ENCODE assay signal across 9 mouse cellular contexts in genomic region chr3:88677399-88677798, GRCm38 (mm10). TPM values are rescaled to one million over a fixed set of nuclear protein-coding genes. Genes with fewer than 3 reads are reported as not detected.
DNase-seq lines count a peak whose midpoint lies in the region; ATAC-seq and TF ChIP-seq lines count a peak whose summit lies in the region.
"Had no signal": no experiment of that assay in that cellular context is flagged by ENCODE, and none has a peak within 500 bp of the region (broad histone marks: within the 10 kb centered on the region; RNA-seq: fewer than 3 reads in every experiment).

No protein-coding gene starts in this region.

- H3K27ac ChIP-seq in liver, embryonic 12.5 days: no peak overlapping the region
- peak overlapping the region; percentile 54; the same call in 1 of the 2 replicates for H3K27ac ChIP-seq in testis, adult 2 months (ENCODE audit: control insufficient read depth, insufficient read depth, low read depth, low read length)

- H3K4me2 ChIP-seq in liver, embryonic 12.5 days: peak overlapping the region; percentile 60

- H3K4me1 ChIP-seq in liver, embryonic 12.5 days: peaks cover 4% of the 10 kb centered on the region; the same call in 1 of the 2 replicates
- peaks cover 5% of the 10 kb centered on the region for H3K4me1 ChIP-seq in testis, adult 2 months (ENCODE audit: control insufficient read depth, insufficient read depth, low read length)

- H3K4me3 ChIP-seq in C2C12 (ENCODE audit: insufficient read depth, poor library complexity, severe bottlenecking): no peak overlapping the region
- H3K4me3 ChIP-seq in liver, embryonic 12.5 days: peak overlapping the region; percentile 29
- H3K4me3 ChIP-seq in testis, adult 2 months (ENCODE audit: control insufficient read depth, low read depth, low read length): peak overlapping the region; percentile 57

- H3K9ac ChIP-seq in liver, embryonic 12.5 days: peak overlapping the region; percentile 36; the same call in 1 of the 2 replicates

- H3K9me3 ChIP-seq in liver, embryonic 12.5 days (replicated peaks): no peaks in the 10 kb centered on the region

- H3ac ChIP-seq in C2C12 (ENCODE audit: control insufficient read depth, insufficient read length, low read depth): peak overlapping the region; percentile 54

- H3K79me3 ChIP-seq in C2C12 (ENCODE audit: low read depth): no peaks in the 10 kb centered on the region

- no peaks in the 10 kb centered on the region for H3K79me2 ChIP-seq in C2C12 (ENCODE audit: control insufficient read depth, insufficient read depth)

- peak; percentile 55; the same call in 1 of the 2 replicates for ATAC-seq in liver, embryonic 12.5 days

- TF ChIP-seq CTCF in C2C12 (IDR thresholded peaks at IDR 0.05; ENCODE audit: control insufficient read depth, insufficient read depth, insufficient read length): peak; percentile 14
- TF ChIP-seq CTCF in testis, adult 2 months (IDR thresholded peaks at IDR 0.05; ENCODE audit: control insufficient read depth, insufficient read depth, insufficient replicate concordance, low read depth, low read length): 0 out of 2 replicates have a peak, but pooled peaks have one; percentile 41

- TF ChIP-seq POLR2A in testis, adult 2 months (IDR thresholded peaks at IDR 0.05; ENCODE audit: control insufficient read depth, low read depth, low read length): no peak

- peak; percentile 77 for DNase-seq in adrenal gland, adult 2 months
- peak; percentile 93 for DNase-seq in embryo, embryonic 11 days
- peak; percentile 83 to 92 for DNase-seq in heart, adult 18-20 months
- DNase-seq in kidney, adult 11 months: peak; percentile 45
- DNase-seq in naive thymus-derived CD4-positive, alpha-beta T cell, adult 2 months (ENCODE audit: low read depth): peak; percentile 86

- WGBS in liver, embryonic 12.5 days (ENCODE audit: insufficient replicate concordance): 14% methylated on average over 11 of the region's 11 CpGs

- H3K36me3 ChIP-seq in C2C12 (ENCODE audit: control insufficient read depth, insufficient read depth): no peaks in the 10 kb centered on the region
- H3K36me3 ChIP-seq in liver, embryonic 12.5 days: no peaks in the 10 kb centered on the region
- no peaks in the 10 kb centered on the region for H3K36me3 ChIP-seq in testis, adult 2 months (ENCODE audit: control insufficient read depth, insufficient read depth, low read length)

- H3K27me3 ChIP-seq in C2C12 (ENCODE audit: control insufficient read depth, insufficient read depth, insufficient read length): no peaks in the 10 kb centered on the region
- H3K27me3 ChIP-seq in liver, embryonic 12.5 days (replicated peaks): no peaks in the 10 kb centered on the region
- no peaks in the 10 kb centered on the region for H3K27me3 ChIP-seq in testis, adult 2 months (ENCODE audit: control insufficient read depth, insufficient read depth, low read length)

TF ChIP-seq in C2C12, 6 proteins besides CTCF, POLR2A, EP300 and RAD21:
- TF ChIP-seq MYOD1 (IDR thresholded peaks at IDR 0.05; ENCODE audit: control insufficient read depth, insufficient read length, low read depth): no peak
- TF ChIP-seq MYOG (IDR thresholded peaks at IDR 0.05; ENCODE audit: control insufficient read depth, extremely low read depth, insufficient read length): no peak
- TF ChIP-seq MAX (IDR thresholded peaks at IDR 0.05): no peak
- TF ChIP-seq CEBPB (IDR thresholded peaks at IDR 0.05; ENCODE audit: low read depth): no peak
- TF ChIP-seq FOSL1 (IDR thresholded peaks at IDR 0.05; ENCODE audit: insufficient read depth, low read length, poor library complexity, severe bottlenecking): no peak
- TF ChIP-seq USF1 (IDR thresholded peaks at IDR 0.05; ENCODE audit: low read depth): no peak

RNA-seq across cellular contexts. Expression of gene Khdc4, which starts 8.2 kb away (rescaled TPM):
- polyA plus RNA-seq in C2C12 (2012; fragmentation: generic; extraction: Trizol): 14.4 TPM
- total RNA-seq in adrenal gland, adult 2 months (2021): 10 to 100 TPM; 43.2 to 67.9 TPM
- polyA plus RNA-seq in adrenal gland, adult 2 months (2012; rRNA removed): 55.7 and 61.4 TPM in 2 replicates
- total RNA-seq in heart, adult 18-20 months (2021): 10 to 100 TPM; 25.7 to 26.3 TPM
- 44.1 and 46.4 TPM in 2 replicates for polyA plus RNA-seq in liver, embryonic 12.5 days (2016; fragmentation: Nextera tagmentation; extraction: Ambion mirVana)
- 23.5 and 28.7 TPM in 2 replicates for polyA plus RNA-seq in testis, adult 2 months (2012; rRNA removed)

RNA-seq across cellular contexts. Expression of gene Rxfp4, which starts 24.5 kb away (rescaled TPM):
- 0.05 TPM for polyA plus RNA-seq in C2C12 (2012; fragmentation: generic; extraction: Trizol)
- total RNA-seq in adrenal gland, adult 2 months (2021): not detected
- not detected in 2 replicates for polyA plus RNA-seq in adrenal gland, adult 2 months (2012; rRNA removed)
- total RNA-seq in heart, adult 18-20 months (2021): not detected
- not detected in 2 replicates for polyA plus RNA-seq in liver, embryonic 12.5 days (2016; fragmentation: Nextera tagmentation; extraction: Ambion mirVana)
- not detected in 2 replicates for polyA plus RNA-seq in testis, adult 2 months (2012; rRNA removed)
- total RNA-seq: layer of hippocampus, adult 18-20 months had no signal

RNA-seq across cellular contexts. Expression of gene Rit1, which starts 39.2 kb away (rescaled TPM):
- 42.5 TPM for polyA plus RNA-seq in C2C12 (2012; fragmentation: generic; extraction: Trizol)
- 10 to 100 TPM; 49.2 to 58.9 TPM for total RNA-seq in adrenal gland, adult 2 months (2021)
- polyA plus RNA-seq in adrenal gland, adult 2 months (2012; rRNA removed): 41.4 and 41.5 TPM in 2 replicates
- total RNA-seq in heart, adult 18-20 months (2021): 10 to 100 TPM; 70.5 to 95.6 TPM
- 36.0 and 36.4 TPM in 2 replicates for polyA plus RNA-seq in liver, embryonic 12.5 days (2016; fragmentation: Nextera tagmentation; extraction: Ambion mirVana)
- polyA plus RNA-seq in testis, adult 2 months (2012; rRNA removed): 30.5 and 31.0 TPM in 2 replicates
